Mouse (Mus musculus) liver, embryonic 15.5 days (tissue): ENCODE data around the gene Dnajb12. TPM values are rescaled to one million over a fixed set of nuclear protein-coding genes. Genes with fewer than 3 reads are reported as not detected.

Experiments used
- ATAC-seq: fragments of 200-750 bp; cut with Nextera tagmentation; 2 replicates; pipeline ENCODE4 v1.8.0; 2017; ENCODE audit warnings: moderate number of reproducible peaks, mild to moderate bottlenecking, moderate library complexity; ENCODE audit not compliant: insufficient read depth
- H3K27ac ChIP-seq: fragments of 300-500 bp; sonication (generic); replicated peaks from 2 replicates; pipeline ENCODE4 v1.5.1; 2015; ENCODE audit warnings: mild to moderate bottlenecking, inconsistent platforms
- H3K27me3 ChIP-seq: fragments of 300-500 bp; sonication (generic); 2 replicates; pipeline ENCODE4 v1.6.1; 2015; ENCODE audit warnings: mild to moderate bottlenecking, inconsistent platforms
- H3K36me3 ChIP-seq: fragments of 300-500 bp; sonication (generic); replicated peaks from 2 replicates; pipeline ENCODE4 v1.6.1; 2015; ENCODE audit warnings: moderate library complexity, mild to moderate bottlenecking, inconsistent platforms
- H3K4me1 ChIP-seq: fragments of 300-500 bp; sonication (generic); replicated peaks from 2 replicates; pipeline ENCODE4 v1.6.1; 2015; ENCODE audit warnings: inconsistent platforms
- H3K4me2 ChIP-seq: fragments of 300-500 bp; sonication (generic); 2 replicates; pipeline ENCODE4 v1.6.1; 2015; ENCODE audit warnings: moderate library complexity, mild to moderate bottlenecking, inconsistent platforms
- H3K4me3 ChIP-seq: fragments of 300-500 bp; sonication (generic); replicated peaks from 2 replicates; pipeline ENCODE4 v1.5.1; 2015; ENCODE audit warnings: mild to moderate bottlenecking, inconsistent platforms
- H3K9ac ChIP-seq: fragments of 300-500 bp; sonication (generic); 2 replicates; pipeline ENCODE4 v1.6.1; 2015; ENCODE audit warnings: moderate library complexity, mild to moderate bottlenecking, inconsistent platforms
- H3K9me3 ChIP-seq: fragments of 300-500 bp; sonication (generic); replicated peaks from 2 replicates; pipeline ENCODE4 v1.6.1; 2016; ENCODE audit warnings: inconsistent platforms
- WGBS: fragments of 180-500 bp; shearing (Covaris S2); methylation state at CpG from one replicate; pipeline ENCODE4 v1.1.7; 2015; ENCODE audit warnings: mixed read lengths; ENCODE audit not compliant: insufficient replicate concordance; 5-methylcytosine and 5-hydroxymethylcytosine counted together
- polyA plus RNA-seq: library from polyadenylated mRNA; unstranded; fragments of >200 nt; fragmentation: Nextera tagmentation; extraction: Ambion mirVana; gene quantifications from 2 replicates; pipeline ENCODE4 v1.2.1, GENCODE M21; 2015

Dnajb12 gene
- polyA plus RNA-seq, 1 experiment from 2014 or later = 14.3 TPM

DNA sequence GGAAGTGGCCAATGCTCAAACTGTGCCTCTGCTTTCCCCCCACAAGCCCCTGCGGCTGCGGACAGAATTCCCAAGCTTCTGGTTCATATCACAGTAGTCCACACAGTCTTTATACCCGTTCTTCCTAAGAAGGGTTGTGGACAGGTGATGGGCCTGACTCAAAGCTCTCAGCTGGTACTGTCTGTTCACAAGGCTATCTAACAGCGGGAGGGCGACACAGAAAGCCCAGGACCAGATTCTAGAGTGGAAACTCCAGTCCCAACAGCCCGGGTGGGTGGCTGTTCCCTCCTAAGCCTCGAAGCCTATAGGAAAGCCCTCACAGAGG is 41.1 kb downstream of the Dnajb12 start:
- Histone ChIP-seq H3K36me3 (no peaks in the 10 kb centered on the region), H3K9me3 (no peaks in the 10 kb centered on the region), H3K4me2 (peak overlapping the region; percentile 95), H3K27ac (peak overlapping the region; percentile 82), H3K4me1 (peaks cover 53% of the 10 kb centered on the region), H3K4me3 (peak overlapping the region; percentile 63), H3K27me3 (no peaks in the 10 kb centered on the region), H3K9ac (peak overlapping the region; percentile 62)
- 37% methylated on average over 7 of the region's 7 CpGs for WGBS
- no peak for ATAC-seq

DNA sequence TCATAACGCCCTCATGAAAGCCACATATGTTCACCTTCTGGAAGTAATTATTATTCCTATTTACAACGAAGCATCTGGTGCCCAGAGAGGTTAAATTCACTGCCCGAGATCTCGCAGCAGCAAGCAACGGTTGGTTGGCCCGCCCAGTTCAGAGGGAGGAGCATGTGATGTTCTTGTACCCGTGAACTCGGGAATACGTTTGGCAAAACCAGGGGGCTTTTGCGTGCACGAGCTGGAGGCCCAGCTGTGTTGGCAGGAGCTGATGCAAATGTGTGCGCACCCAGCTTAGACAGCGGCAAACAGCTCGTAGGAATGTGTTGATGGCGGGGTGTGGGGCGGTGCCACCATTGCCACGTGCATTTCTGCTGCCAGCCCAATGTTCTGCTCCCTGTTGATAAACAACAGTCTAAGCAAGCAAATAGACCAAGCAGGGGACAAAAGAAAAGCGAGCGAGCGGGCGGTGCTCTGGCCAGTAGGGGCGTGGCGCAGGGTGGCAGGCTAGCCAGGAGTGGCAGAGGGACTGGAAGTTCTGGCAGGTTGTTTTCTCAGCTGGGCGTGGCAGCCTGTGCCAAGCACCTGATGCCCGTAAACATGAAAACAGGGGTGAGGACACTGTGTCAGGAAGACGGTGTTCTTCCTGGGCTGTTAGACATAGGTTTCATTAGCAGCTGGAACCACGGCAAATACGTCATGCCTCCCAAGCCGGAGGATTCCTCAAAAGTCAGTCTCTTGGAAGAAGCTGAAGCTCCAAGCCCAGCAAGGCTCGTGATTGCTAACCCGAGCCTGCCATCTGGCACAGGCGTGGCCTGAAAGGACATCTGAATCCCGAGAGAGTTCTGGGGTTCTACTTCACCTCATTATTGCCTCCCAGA is 41.7 kb downstream of the Dnajb12 start:
- Histone ChIP-seq H3K27ac (peak overlapping the region; percentile 82), H3K9ac (peak overlapping the region; percentile 62), H3K4me1 (peaks cover 47% of the 10 kb centered on the region), H3K4me3 (peak overlapping the region; percentile 63), H3K9me3 (no peaks in the 10 kb centered on the region), H3K4me2 (peak overlapping the region; percentile 95), H3K27me3 (no peaks in the 10 kb centered on the region), H3K36me3 (no peaks in the 10 kb centered on the region)
- 6% methylated on average over 33 of the region's 33 CpGs for WGBS
- ATAC-seq = peak; percentile 77

DNA sequence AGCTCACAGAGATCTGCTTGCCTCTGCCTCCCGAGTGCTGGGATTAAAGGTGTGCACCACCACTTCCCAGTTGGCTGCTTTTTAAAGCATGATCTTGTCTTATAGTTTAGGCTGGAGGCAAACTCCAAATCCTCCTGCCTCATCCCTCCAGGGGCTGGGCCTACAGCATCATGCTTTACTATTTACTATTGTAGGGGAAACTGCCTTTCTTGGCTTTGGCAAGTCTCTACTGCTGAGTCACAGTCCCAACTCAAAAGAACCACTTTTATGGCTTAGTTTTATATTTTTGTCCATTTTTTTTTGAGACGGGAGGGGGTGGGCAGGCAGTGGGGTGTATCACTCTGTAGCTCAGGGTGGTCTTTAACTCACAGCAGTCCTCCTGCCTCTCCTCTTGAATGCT is 44.1 kb downstream of the Dnajb12 start:
- WGBS = 55% methylated on average over 2 of the region's 2 CpGs
- no peak for ATAC-seq
- H3K4me1 ChIP-seq = peaks cover 35% of the 10 kb centered on the region
- H3K27ac ChIP-seq = no peak overlapping the region
- no peaks in the 10 kb centered on the region for H3K27me3 ChIP-seq
- no peak overlapping the region for H3K9ac ChIP-seq
- no peak overlapping the region for H3K4me2 ChIP-seq
- no peak overlapping the region for H3K4me3 ChIP-seq
- no peaks in the 10 kb centered on the region for H3K36me3 ChIP-seq
- no peaks in the 10 kb centered on the region for H3K9me3 ChIP-seq

DNA sequence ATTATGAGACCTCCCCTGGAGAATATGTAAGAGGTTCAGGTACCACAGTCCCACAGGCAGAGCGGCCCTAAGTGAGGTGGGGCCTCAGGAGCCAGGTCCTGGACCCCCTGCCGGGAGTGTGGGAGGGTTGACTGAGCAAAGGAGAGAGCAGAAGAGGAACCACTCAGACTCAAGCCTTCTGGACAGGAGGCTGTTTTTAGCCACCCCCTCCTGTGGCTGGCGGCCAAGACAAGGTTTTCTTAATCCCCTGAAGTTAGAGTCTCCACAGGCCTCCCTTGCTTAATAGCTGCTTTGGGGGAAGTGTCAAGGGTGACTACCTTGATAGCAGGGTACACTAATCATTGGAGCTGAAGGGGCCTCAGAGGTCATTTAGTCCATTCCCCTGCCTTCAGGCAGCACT is 44.9 kb downstream of the Dnajb12 start:
- no peak overlapping the region for H3K27ac ChIP-seq
- H3K9ac ChIP-seq = no peak overlapping the region
- H3K4me3 ChIP-seq = no peak overlapping the region
- WGBS = 32% methylated on average over 3 of the region's 3 CpGs
- no peaks in the 10 kb centered on the region for H3K9me3 ChIP-seq
- no peak for ATAC-seq
- no peaks in the 10 kb centered on the region for H3K36me3 ChIP-seq
- H3K27me3 ChIP-seq = no peaks in the 10 kb centered on the region
- H3K4me2 ChIP-seq = no peak overlapping the region
- peaks cover 32% of the 10 kb centered on the region for H3K4me1 ChIP-seq

DNA sequence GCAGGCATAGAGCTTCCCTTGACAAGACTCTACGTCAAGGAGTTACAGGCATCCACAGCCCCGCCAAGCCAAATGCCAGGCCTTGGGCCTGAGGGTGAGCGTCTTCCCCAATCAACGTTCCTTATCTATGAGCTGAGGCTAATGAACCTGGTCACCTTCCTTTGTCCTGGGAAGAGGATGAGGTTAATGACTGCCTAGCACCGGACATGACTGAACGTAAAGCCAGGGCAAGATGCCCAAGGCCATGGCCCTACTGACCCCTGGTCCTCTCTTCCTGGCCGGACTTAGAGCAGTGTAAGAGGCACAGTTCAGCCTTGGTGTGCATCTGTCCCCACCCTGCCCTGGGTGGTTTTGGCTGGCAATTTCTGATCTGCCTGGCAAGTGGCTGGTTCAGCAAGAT is 49.8 kb downstream of the Dnajb12 start:
- Histone ChIP-seq H3K9ac (no peak overlapping the region), H3K4me2 (no peak overlapping the region), H3K4me3 (no peak overlapping the region), H3K9me3 (no peaks in the 10 kb centered on the region), H3K36me3 (no peaks in the 10 kb centered on the region), H3K4me1 (peaks cover 9% of the 10 kb centered on the region; the same call in 1 of the 2 replicates), H3K27me3 (no peaks in the 10 kb centered on the region), H3K27ac (no peak overlapping the region)
- 65% methylated on average over 7 of the region's 7 CpGs for WGBS
- ATAC-seq = peak; percentile 34; the same call in 1 of the 2 replicates

DNA sequence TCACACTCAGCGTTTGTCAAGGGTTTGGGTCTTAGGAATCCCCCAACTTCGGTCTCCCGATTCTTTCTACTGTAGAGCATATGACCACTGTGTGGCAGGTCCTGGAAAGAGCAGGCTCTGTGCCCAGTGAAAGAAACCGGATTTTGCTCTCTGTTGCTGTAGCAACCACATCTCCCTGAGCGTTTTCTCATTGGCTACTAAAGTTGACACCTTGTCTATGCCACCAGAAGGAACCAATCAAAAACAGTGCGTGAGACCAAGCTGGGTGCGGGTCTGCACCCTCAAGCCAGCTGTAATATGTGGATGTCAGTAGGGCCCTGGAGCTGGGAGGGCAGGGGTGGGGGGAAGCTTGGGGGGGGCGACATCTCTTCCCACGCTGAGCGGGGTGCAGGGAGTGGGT is 51.6 kb downstream of the Dnajb12 start:
- Histone ChIP-seq H3K27me3 (no peaks in the 10 kb centered on the region), H3K9ac (no peak overlapping the region), H3K4me3 (no peak overlapping the region), H3K27ac (no peak overlapping the region), H3K36me3 (no peaks in the 10 kb centered on the region), H3K9me3 (no peaks in the 10 kb centered on the region), H3K4me2 (no peak overlapping the region), H3K4me1 (0 out of 2 replicates have a peak, but pooled peaks cover 7% of the 10 kb centered on the region)
- WGBS = 59% methylated on average over 10 of the region's 10 CpGs
- no peak for ATAC-seq

DNA sequence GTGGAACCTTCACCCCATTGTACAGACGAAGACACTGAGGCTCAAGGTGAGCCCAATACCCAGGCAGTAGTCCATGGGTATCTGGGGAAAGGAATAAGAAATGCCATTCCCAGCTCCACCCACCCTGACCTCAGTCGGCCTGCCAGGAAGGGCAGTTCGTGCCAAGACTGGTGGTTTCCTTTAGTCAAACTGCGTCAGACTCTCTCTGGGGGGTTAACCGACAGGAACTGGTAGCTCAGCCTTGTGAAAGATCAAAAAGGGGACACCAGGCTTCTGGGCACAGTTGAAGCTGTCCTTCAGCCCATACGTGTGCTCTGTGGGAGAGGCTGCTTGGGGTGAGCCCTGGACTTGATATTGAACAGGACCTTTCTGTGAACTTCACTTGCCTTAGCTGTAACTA is 53.2 kb downstream of the Dnajb12 start:
- 23% methylated on average over 6 of the region's 6 CpGs for WGBS
- Histone ChIP-seq H3K27ac (no peak overlapping the region), H3K9me3 (no peaks in the 10 kb centered on the region), H3K4me1 (0 out of 2 replicates have a peak, but pooled peaks cover 7% of the 10 kb centered on the region), H3K4me3 (no peak overlapping the region), H3K36me3 (no peaks in the 10 kb centered on the region), H3K27me3 (no peaks in the 10 kb centered on the region), H3K9ac (no peak overlapping the region), H3K4me2 (no peak overlapping the region)
- no peak for ATAC-seq

DNA sequence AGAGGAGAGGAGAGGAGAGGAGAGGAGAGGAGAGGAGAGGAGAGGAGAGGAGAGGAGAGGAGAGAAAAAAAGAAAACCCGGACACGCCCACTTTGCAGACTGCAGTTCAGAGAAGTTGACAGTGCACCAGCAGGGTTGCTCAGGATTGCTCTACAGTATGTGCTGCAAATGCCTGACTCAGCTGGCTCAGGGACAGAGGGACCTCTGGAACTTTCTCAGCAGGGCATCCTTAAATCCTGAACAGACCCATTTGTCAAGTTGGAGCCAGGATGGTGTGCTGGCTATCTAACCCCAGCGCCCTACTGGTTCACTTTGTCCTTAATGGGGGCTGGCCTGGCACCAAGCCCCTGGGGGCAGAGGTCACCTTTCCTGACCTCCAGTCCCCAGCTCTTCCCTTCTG is 54.7 kb downstream of the Dnajb12 start:
- Histone ChIP-seq H3K4me2 (no peak overlapping the region), H3K36me3 (no peaks in the 10 kb centered on the region), H3K27ac (no peak overlapping the region), H3K27me3 (no peaks in the 10 kb centered on the region), H3K9me3 (no peaks in the 10 kb centered on the region), H3K4me3 (no peak overlapping the region), H3K4me1 (0 out of 2 replicates have a peak, but pooled peaks cover 7% of the 10 kb centered on the region), H3K9ac (no peak overlapping the region)
- 64% methylated on average over 3 of the region's 3 CpGs for WGBS
- ATAC-seq = no peak

DNA sequence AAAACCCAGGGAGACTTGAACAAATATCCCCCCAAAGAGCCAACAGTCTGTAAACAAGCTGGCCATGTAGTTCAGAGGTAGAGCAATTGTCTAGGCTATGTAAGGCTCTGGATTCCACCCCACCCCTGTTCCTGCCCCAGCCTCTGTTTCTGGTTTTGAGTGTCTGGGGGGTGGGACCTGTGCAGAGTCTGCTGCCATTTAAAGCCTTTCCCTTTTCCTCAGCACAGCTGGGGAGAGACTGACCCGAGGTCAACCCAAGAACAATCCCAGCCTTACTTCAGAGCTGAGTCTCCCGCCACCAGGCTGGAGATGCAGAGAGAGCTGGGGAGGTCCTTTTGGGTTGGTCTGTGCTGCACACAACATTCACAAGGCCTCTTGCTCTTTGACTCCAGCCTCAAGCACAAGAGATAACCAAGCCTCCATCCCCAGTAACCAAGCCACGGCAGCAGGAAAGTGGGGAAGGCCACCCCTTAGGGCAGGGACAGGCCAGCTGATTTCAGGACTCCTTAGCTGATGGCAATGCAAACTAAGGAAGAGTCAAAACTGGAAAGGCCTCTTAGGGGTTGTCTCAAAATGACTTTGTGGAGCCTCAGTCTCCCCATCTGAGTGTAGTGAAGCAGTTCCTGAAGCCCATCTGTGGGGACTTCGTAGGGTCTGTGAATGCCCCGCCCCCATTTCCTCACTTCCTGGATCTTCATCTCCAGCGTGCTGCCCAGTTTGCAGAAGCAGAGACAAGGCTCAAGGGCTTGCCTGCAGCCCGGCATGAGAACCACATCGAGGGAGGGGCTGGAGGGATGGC is 56.9 kb downstream of the Dnajb12 start:
- Histone ChIP-seq H3K9ac (no peak overlapping the region), H3K4me3 (no peak overlapping the region), H3K36me3 (no peaks in the 10 kb centered on the region), H3K27ac (no peak overlapping the region), H3K4me1 (0 out of 2 replicates have a peak, but pooled peaks cover 7% of the 10 kb centered on the region), H3K27me3 (peaks cover 4% of the 10 kb centered on the region; the same call in 1 of the 2 replicates), H3K4me2 (no peak overlapping the region), H3K9me3 (no peaks in the 10 kb centered on the region)
- ATAC-seq = no peak
- 21% methylated on average over 8 of the region's 8 CpGs for WGBS

DNA sequence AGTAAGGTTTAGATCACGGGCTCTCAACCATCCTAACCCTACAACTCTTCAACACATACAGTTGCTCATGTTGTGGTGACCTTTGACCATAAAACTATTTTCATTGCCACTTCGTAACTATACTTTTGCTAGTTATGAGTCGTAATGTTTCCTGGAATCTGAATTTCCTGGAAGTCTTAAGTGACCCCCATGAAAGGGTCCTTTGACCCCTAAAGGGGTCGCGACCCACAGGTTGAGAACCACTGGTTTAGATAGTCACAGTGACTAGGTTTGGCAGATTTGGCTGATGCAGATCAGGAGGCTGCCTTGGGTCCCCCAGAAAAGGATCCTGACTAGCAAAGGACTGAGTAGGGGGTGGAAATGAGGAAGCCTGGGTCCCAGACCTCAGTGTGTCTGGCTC is 59.3 kb downstream of the Dnajb12 start:
- no peak overlapping the region for H3K27ac ChIP-seq
- peaks cover 17% of the 10 kb centered on the region for H3K4me1 ChIP-seq
- no peaks in the 10 kb centered on the region for H3K36me3 ChIP-seq
- H3K27me3 ChIP-seq = peaks cover 25% of the 10 kb centered on the region
- ATAC-seq = no peak
- no peak overlapping the region for H3K4me2 ChIP-seq
- H3K9ac ChIP-seq = no peak overlapping the region
- no peak overlapping the region for H3K4me3 ChIP-seq
- 61% methylated on average over 5 of the region's 5 CpGs for WGBS
- H3K9me3 ChIP-seq = no peaks in the 10 kb centered on the region

DNA sequence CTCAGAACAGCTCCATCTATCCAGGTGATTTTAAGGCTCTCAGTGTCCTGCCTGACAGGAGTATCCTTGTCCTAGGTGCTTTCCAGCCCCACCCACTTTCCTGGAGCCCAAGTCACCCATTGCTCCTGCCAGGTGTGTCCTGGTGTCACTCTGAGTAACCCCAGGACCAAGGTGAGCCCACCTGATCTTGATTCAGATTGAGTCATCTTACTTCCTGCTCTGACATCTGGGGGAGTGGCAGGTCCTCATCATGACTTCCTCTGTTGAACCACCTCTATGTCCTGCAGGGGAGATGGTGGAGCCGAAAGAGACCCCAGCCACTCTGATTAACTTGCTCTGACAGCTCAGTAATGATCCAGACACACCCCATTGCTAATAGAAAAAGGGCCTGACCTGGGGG is 59.7 kb downstream of the Dnajb12 start:
- H3K27ac ChIP-seq = no peak overlapping the region
- H3K27me3 ChIP-seq = peaks cover 28% of the 10 kb centered on the region
- WGBS = 60% methylated on average over 1 of the region's 1 CpGs
- no peak overlapping the region for H3K9ac ChIP-seq
- no peak overlapping the region for H3K4me3 ChIP-seq
- peaks cover 18% of the 10 kb centered on the region for H3K4me1 ChIP-seq
- no peak for ATAC-seq
- H3K36me3 ChIP-seq = no peaks in the 10 kb centered on the region
- H3K9me3 ChIP-seq = no peaks in the 10 kb centered on the region
- no peak overlapping the region for H3K4me2 ChIP-seq
